Mouse (Mus musculus) lung, embryonic 15.5 days (tissue): Measurements from ENCODE around the gene Otud7b. TPM values are rescaled to one million over a fixed set of nuclear protein-coding genes. Genes with fewer than 3 reads are reported as not detected.

Source experiments
- ATAC-seq: fragments of 200-750 bp; cut with Nextera tagmentation; 2 replicates; pipeline ENCODE4 v1.8.0; 2017; ENCODE audit warnings: moderate number of reproducible peaks, borderline replicate concordance; ENCODE audit not compliant: low FRiP score, low TSS enrichment; ENCODE audit errors: extremely low read depth
- H3K27ac ChIP-seq: fragments of 300-500 bp; sonication (generic); 2 replicates; pipeline ENCODE4 v1.5.1; 2015; ENCODE audit warnings: moderate library complexity, mild to moderate bottlenecking, inconsistent platforms
- H3K27me3 ChIP-seq: fragments of 300-500 bp; sonication (generic); 2 replicates; pipeline ENCODE4 v1.6.1; 2015; ENCODE audit warnings: inconsistent platforms
- H3K36me3 ChIP-seq: fragments of 300-500 bp; sonication (generic); 2 replicates; pipeline ENCODE4 v1.6.1; 2015; ENCODE audit warnings: inconsistent platforms
- H3K4me1 ChIP-seq: fragments of 300-500 bp; sonication (generic); 2 replicates; pipeline ENCODE4 v1.6.1; 2015; ENCODE audit warnings: inconsistent platforms
- H3K4me2 ChIP-seq: fragments of 300-500 bp; sonication (generic); 2 replicates; pipeline ENCODE4 v1.6.1; 2015; ENCODE audit warnings: inconsistent platforms, mild to moderate bottlenecking, moderate library complexity
- H3K4me3 ChIP-seq: fragments of 300-500 bp; sonication (generic); 2 replicates; pipeline ENCODE4 v1.5.1; 2015; ENCODE audit warnings: mild to moderate bottlenecking, inconsistent platforms
- H3K9ac ChIP-seq: fragments of 300-500 bp; sonication (generic); 2 replicates; pipeline ENCODE4 v1.6.1; 2015; ENCODE audit warnings: inconsistent platforms
- H3K9me3 ChIP-seq: fragments of 300-500 bp; sonication (generic); 2 replicates; pipeline ENCODE4 v1.6.1; 2016; ENCODE audit warnings: inconsistent platforms
- WGBS: fragments of 180-500 bp; shearing (Covaris S2); methylation state at CpG from one replicate; pipeline ENCODE4 v1.1.7; 2015; 5-methylcytosine and 5-hydroxymethylcytosine counted together
- polyA plus RNA-seq: library from polyadenylated mRNA; unstranded; fragments of >200 nt; fragmentation: Nextera tagmentation; extraction: Ambion mirVana; gene quantifications from 2 replicates; pipeline ENCODE4 v1.2.1, GENCODE M21; 2015

Gene Otud7b
- polyA plus RNA-seq, 1 experiment from 2014 or later = 22.0 TPM

DNA sequence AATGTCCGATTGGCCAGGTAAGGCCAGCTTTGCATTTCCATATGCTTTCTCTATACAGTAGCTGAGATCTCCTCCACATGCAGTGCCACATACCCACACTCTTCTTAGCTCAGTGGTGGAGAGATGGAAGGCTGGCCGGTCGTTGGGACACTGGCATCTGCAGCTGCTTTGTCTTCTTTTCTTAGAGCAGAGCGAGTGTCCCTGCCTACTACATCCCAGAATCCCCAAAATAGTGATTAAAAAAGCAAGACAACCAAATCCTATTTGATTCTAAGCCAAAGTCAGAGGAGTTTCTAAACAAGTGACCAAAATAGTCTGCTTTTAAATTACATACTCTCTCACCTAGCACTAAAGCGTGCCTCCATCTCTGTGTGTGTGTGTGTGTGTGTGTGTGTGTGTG lies 48.3 kb downstream of the Otud7b start:
- no peaks in the 10 kb centered on the region for H3K4me1 ChIP-seq
- no peaks in the 10 kb centered on the region for H3K27me3 ChIP-seq
- no peak overlapping the region for H3K27ac ChIP-seq
- no peak for ATAC-seq
- no peak overlapping the region for H3K4me2 ChIP-seq
- peaks cover 53% of the 10 kb centered on the region for H3K36me3 ChIP-seq
- no peak overlapping the region for H3K9ac ChIP-seq
- H3K4me3 ChIP-seq = no peak overlapping the region
- H3K9me3 ChIP-seq = no peaks in the 10 kb centered on the region
- 88% methylated on average over 5 of the region's 5 CpGs for WGBS

DNA sequence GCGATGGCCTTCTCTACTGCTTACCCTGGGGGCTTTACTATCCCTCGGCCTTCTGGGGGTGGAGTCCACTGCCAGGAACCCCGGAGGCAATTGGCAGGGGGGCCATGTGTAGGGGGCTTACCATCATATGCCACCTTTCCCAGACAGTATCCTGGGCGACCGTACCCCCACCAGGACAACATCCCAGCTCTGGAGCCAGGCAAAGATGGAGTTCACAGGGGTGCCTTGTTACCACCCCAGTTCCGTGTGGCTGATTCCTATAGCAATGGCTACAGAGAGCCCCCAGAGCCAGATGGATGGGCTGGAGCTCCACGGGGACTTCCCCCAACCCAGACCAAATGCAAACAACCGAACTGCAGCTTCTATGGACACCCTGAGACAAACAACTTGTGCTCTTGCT lies 51.2 kb downstream of the Otud7b start:
- Histone ChIP-seq H3K4me1 (peaks cover 9% of the 10 kb centered on the region), H3K9me3 (no peaks in the 10 kb centered on the region)

DNA sequence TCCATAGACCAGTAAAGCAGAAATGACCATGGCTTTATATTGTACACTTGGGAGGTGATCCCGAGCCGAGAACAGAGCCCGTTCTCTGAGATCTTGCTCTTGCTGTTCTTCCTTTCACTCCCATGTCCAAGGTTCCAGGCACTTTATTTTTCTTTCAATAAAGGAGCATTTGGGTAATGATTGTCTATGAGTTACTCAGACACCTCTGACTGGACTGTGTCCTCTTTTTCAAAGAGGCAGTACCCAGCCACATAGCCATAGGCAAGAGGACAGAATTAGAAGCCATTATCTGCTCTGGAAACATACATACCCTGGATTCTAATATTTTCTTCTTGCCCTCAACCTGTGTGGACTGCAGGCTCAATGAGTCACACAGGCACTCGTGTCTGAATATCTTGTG lies 55.5 kb downstream of the Otud7b start:
- H3K27ac ChIP-seq = peak overlapping the region; percentile 51
- H3K4me3 ChIP-seq = no peak overlapping the region
- ATAC-seq = no peak
- H3K4me2 ChIP-seq = peak overlapping the region; percentile 89; the same call in 1 of the 2 replicates
- H3K36me3 ChIP-seq = peaks cover 12% of the 10 kb centered on the region
- no peak overlapping the region for H3K9ac ChIP-seq
- H3K9me3 ChIP-seq = no peaks in the 10 kb centered on the region
- H3K4me1 ChIP-seq = peaks cover 19% of the 10 kb centered on the region
- WGBS = 69% methylated on average over 4 of the region's 4 CpGs
- no peaks in the 10 kb centered on the region for H3K27me3 ChIP-seq

More for the DNA sequence above, 51.2 kb downstream of the Otud7b start:
- Histone ChIP-seq H3K27ac (no peak overlapping the region), H3K9ac (no peak overlapping the region), H3K4me3 (no peak overlapping the region), H3K27me3 (no peaks in the 10 kb centered on the region), H3K36me3 (peaks cover 52% of the 10 kb centered on the region), H3K4me2 (no peak overlapping the region)
- WGBS = 83% methylated on average over 8 of the region's 8 CpGs
- no peak for ATAC-seq

DNA sequence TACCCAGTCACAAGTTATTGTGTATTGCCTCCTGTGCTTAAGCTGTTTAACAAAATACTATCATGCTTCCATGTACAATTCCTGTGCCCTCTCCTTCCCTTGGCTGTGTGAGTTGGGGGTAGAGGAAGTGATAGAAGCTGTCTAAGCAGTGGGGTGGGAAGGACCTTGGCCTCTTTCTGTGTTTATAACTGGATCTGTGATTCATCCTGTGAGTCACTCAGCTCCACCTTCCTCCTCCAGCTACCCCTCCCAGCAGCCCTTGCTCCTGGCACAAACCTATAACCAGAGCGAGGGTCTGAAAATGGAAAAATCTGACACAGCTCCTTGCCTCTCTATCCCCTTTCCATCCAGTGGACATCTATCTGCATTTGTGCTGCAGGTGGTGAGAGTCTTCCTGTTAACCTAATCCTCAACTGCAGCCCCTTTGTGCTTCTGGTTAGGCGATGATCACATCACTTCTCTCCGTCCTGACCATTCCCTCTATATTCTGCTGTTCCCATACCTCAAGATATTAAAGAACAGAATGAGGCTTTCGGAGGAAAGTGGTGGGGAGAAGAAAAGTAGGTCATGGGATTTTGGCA lies 56.0 kb downstream of the Otud7b start:
- WGBS = 33% methylated on average over 4 of the region's 4 CpGs
- no peak overlapping the region for H3K9ac ChIP-seq

DNA sequence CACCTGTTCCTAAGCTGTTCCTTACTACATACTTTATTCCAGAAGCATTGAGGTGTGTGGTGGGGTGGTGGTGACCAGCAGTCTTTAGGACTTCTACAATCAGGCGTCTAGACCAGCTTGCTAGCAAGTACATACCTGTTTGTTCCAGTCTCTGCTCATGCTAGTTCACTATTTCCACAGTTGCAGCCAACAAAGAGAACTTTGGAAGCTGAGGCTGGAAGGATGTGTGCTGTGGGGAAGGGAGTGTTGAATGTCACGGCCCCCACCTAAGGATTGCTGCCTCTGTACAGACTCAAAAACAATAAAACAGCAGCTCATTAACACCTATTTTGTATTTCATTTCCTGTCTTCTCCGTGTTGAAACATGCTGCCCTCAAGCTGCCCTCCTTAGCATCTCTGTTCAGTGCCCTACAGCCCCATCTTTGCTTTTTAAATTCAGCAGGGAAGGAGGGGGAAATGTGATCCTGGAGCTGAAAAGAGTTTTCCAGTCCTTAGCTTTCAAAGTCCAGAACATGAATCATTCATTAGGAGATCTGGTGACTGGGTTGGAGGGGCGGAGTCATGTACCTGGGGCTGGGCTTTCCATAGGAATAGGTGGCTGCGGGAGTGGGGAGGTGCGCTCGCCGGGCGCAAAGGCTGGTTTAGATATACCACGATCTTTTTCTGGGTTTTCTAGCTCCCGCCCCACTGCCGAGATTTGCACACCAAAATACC lies 56.6 kb downstream of the Otud7b start:
- WGBS = 1% methylated on average over 12 of the region's 12 CpGs
- ATAC-seq = peak; percentile 55; the same call in 1 of the 2 replicates

More for the DNA sequence above, 56.0 kb downstream of the Otud7b start:
- Histone ChIP-seq H3K36me3 (peaks cover 8% of the 10 kb centered on the region), H3K27me3 (no peaks in the 10 kb centered on the region), H3K4me1 (peaks cover 19% of the 10 kb centered on the region), H3K9me3 (no peaks in the 10 kb centered on the region), H3K4me2 (peak overlapping the region; percentile 89), H3K4me3 (no peak overlapping the region), H3K27ac (peak overlapping the region; percentile 51)
- peak; percentile 64; the same call in 1 of the 2 replicates for ATAC-seq

DNA sequence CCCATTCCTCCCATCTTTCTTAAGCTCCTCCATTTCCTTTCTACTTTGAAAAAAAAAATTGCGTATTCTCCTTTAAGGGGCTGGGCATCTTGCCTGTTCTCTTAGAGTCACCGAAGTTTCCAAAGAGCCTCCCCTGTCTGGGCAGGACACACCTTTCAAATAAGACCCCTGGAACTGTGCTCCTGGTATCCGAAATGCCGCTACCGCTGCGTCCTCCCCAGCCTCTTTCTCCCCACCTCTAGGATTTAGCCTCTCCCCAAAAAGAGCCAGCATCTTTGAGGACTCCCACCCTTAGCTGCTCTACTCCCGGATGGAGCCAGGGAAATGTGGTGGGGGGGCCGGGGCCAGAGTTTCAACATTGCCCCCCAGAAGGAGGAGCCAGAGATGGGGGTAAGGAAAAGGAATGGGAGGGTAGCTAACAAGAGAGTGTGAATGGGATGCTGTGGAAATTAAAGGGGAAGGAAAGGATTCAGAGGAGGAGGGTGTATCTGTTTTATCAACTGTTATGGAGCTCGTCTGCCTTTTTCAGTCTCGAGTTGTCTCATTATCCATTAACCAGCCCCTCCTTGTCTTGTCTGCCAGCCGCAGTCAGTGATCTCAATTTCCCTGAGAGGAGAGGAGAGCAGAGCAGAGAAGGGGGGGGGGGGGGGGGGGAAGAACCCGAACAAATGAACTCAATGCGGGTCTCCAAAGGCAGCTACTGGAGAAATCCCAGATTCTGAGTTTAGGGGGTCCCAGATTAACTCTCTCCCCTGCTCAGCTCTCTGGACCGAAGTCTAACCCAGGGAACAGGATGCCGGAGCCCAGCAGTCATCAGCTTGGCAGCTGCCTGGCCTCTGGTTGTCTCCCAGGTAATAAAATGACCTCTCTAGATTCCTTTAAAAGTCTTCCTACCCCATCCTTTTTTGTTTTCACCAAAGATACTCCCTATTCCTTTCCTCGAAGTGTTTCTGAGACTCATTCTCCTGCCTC lies 57.8 kb downstream of the Otud7b start, which contains the start of gene Mtmr11:
Gene Mtmr11, plus strand, starts transcription at position 136 of the 972 bp plus-strand sequence.
- Histone ChIP-seq H3K4me1 (peaks cover 19% of the 10 kb centered on the region), H3K4me2 (peak within 1 kb of the TSS; percentile 89), H3K27ac (peak within 1 kb of the TSS; percentile 63), H3K9me3 (no peaks in the 10 kb centered on the region), H3K4me3 (peak within 1 kb of the TSS; percentile 49), H3K27me3 (no peaks in the 10 kb centered on the region), H3K9ac (peak within 1 kb of the TSS; percentile 43), H3K36me3 (no peaks in the 10 kb centered on the region)
- 7% methylated on average over 15 of the region's 16 CpGs for WGBS
- peak; percentile 47; the same call in 1 of the 2 replicates for ATAC-seq

More for the DNA sequence above, 56.6 kb downstream of the Otud7b start:
- H3K4me2 ChIP-seq = peak overlapping the region; percentile 89
- peaks cover 19% of the 10 kb centered on the region for H3K4me1 ChIP-seq
- H3K9me3 ChIP-seq = no peaks in the 10 kb centered on the region
- peaks cover 1% of the 10 kb centered on the region; the same call in 1 of the 2 replicates for H3K36me3 ChIP-seq
- no peaks in the 10 kb centered on the region for H3K27me3 ChIP-seq
- H3K9ac ChIP-seq = peak overlapping the region; percentile 43
- H3K27ac ChIP-seq = peak overlapping the region; percentile 51
- peak overlapping the region; percentile 49 for H3K4me3 ChIP-seq

DNA sequence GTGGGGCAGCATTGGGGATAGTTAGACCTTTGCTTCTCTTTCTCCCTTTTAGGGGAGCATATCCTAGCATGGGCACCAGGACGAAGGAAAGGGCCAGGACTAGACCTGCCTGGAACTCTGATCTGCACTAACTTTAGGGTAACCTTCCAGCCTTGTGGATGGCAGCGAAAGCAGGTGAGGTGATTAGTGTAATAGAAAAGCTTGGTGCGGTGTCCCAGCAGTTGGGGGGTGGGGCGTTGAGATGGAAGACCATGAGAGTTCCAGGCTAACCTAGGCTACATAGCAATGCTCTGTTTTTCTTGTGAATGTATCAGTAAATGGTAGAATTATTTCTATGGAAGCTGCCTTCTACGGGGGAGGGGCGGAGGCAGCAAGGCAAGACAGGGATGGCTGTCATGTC lies 58.7 kb downstream of the Otud7b start:
- Histone ChIP-seq H3K36me3 (no peaks in the 10 kb centered on the region), H3K9ac (no peak overlapping the region), H3K27ac (no peak overlapping the region), H3K4me1 (peaks cover 19% of the 10 kb centered on the region), H3K27me3 (no peaks in the 10 kb centered on the region), H3K9me3 (no peaks in the 10 kb centered on the region), H3K4me2 (peak overlapping the region; percentile 89; the same call in 1 of the 2 replicates), H3K4me3 (peak overlapping the region; percentile 49)
- 90% methylated on average over 6 of the region's 6 CpGs for WGBS
- no peak for ATAC-seq

DNA sequence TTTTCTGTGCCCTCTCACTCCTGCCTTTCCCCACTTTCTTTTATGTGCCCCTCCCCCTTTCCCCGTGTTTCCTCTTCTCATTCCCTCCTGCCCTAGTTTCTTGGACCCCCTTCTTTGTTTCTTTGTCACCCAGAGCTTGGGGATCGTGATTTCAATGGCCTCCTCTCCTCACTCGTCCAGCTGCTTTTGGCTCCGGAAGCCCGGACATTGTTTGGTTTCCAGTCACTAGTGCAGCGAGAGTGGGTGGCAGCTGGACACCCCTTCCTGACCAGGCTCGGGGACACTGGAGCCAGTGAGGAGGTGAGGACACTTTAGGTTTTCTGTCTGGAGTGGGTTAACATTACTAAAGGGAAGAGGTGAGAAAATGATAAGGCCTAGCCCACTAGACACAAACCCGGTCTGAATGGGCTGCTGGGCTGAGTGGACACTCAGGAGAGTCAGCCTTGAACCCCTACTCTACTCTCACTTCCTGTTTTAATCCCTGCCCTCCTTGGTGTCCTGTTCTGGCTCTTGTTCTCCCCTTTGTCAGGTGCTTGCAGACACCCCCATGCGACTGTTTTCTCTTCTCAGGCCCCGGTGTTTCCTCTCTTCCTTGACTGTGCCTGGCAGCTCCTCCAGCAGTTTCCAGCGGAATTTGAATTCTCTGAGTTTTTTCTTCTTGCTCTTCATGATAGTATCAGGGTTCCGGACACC lies 64.3 kb downstream of the Otud7b start:
- H3K9me3 ChIP-seq = no peaks in the 10 kb centered on the region
- H3K4me3 ChIP-seq = no peak overlapping the region
- H3K4me2 ChIP-seq = peak overlapping the region; percentile 8; the same call in 1 of the 2 replicates
- no peak overlapping the region for H3K9ac ChIP-seq
- H3K27me3 ChIP-seq = no peaks in the 10 kb centered on the region
- peak overlapping the region; percentile 25; the same call in 1 of the 2 replicates for H3K27ac ChIP-seq
- no peak for ATAC-seq
- WGBS = 46% methylated on average over 12 of the region's 12 CpGs
- H3K4me1 ChIP-seq = peaks cover 20% of the 10 kb centered on the region
- no peaks in the 10 kb centered on the region for H3K36me3 ChIP-seq

DNA sequence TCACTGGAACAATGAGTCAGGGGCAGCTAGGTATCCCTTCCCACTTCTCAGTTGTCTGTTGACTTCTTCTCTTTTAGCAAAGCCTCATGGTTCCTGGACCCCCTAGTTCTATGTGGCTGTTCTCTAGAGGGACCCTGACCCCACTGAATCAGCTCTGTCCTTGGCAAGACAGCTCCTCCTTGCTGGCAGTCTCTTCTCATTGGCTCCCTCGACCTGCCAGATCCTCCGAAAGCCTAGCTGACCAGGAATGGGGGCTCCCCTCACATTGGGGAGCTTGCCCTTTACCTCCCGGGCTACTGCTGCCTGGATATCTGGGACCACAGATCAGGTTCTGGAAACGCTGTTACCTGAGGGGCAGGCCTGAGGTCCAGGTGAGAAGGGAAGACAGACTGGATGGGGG lies 65.9 kb downstream of the Otud7b start:
- Histone ChIP-seq H3K4me1 (peaks cover 36% of the 10 kb centered on the region), H3K9ac (no peak overlapping the region), H3K4me3 (no peak overlapping the region), H3K4me2 (no peak overlapping the region), H3K27ac (no peak overlapping the region), H3K27me3 (no peaks in the 10 kb centered on the region), H3K36me3 (peaks cover 14% of the 10 kb centered on the region), H3K9me3 (no peaks in the 10 kb centered on the region)
- no peak for ATAC-seq
- 87% methylated on average over 4 of the region's 4 CpGs for WGBS

DNA sequence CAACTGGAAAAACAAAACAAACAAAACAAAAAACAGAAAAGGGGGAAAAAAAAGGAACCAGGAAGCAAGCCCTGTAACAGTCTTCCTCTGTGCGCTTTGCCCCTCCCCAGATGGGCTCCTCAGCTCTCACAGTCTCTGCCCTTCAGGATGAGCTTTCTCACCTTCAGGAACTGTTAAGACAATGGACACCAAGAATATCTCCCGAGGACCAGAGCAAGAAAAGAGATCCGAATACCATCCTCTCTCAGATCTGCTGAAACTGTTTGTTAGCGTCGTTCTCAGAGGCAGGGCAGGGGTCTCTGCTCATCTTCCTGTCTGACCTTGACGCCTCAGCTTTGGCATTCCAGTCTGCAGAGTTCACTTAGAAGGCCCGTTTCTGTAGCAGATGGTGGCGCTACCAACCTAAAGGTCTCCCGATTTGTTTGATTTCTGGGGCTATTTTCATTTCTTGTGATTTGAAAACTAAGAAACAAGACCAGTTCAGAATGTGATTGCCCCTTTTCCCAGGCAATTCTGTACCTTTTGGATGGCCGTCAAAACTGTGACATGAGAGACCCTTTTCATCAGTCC lies 66.7 kb downstream of the Otud7b start:
- Histone ChIP-seq H3K27me3 (no peaks in the 10 kb centered on the region), H3K9me3 (no peaks in the 10 kb centered on the region), H3K4me1 (peaks cover 37% of the 10 kb centered on the region), H3K9ac (peak overlapping the region; percentile 76), H3K27ac (peak overlapping the region; percentile 98), H3K36me3 (peaks cover 17% of the 10 kb centered on the region), H3K4me2 (peak overlapping the region; percentile 85), H3K4me3 (peak overlapping the region; percentile 97)
- ATAC-seq = no peak
- 40% methylated on average over 10 of the region's 10 CpGs for WGBS
